Mouse (Mus musculus) liver, embryonic 14.5 days (tissue): ENCODE results near the gene Cpvl. TPM values are rescaled to one million over a fixed set of nuclear protein-coding genes. Genes with fewer than 3 reads are reported as not detected.

Experiments used
- ATAC-seq: fragments of 200-750 bp; cut with Nextera tagmentation; 2 replicates; pipeline ENCODE4 v1.8.0; 2017; ENCODE audit warnings: moderate number of reproducible peaks, mild to moderate bottlenecking, moderate library complexity; ENCODE audit not compliant: insufficient read depth
- DNase-seq, 3 experiments: peaks; one replicate each; pipeline ENCODE4 v3.0.0-alpha.2; 2012 to 2013; ENCODE audit warnings: low read depth in 3 of 3, low spot score in 3 of 3
- H3K27ac ChIP-seq: fragments of 300-500 bp; sonication (generic); 2 replicates; pipeline ENCODE4 v1.5.1; 2014; ENCODE audit warnings: moderate library complexity, mild to moderate bottlenecking, control low read depth, inconsistent platforms
- H3K27me3 ChIP-seq: fragments of 300-500 bp; sonication (generic); 2 replicates; pipeline ENCODE4 v1.6.1; 2014; ENCODE audit warnings: mild to moderate bottlenecking, low read length, moderate library complexity; ENCODE audit not compliant: control insufficient read depth, insufficient read depth
- H3K36me3 ChIP-seq: fragments of 300-500 bp; sonication (generic); replicated peaks from 2 replicates; pipeline ENCODE4 v1.6.1; 2014; ENCODE audit warnings: low read depth; ENCODE audit not compliant: control insufficient read depth, insufficient read depth
- H3K4me1 ChIP-seq, 2 experiments: fragments of 200-500 bp in 1 of 2; fragments of 300-500 bp in 1 of 2; sonication (generic) in 1 of 2; replicated peaks; 2 replicates each; pipeline ENCODE4 v1.6.1; 2012 to 2014; ENCODE audit warnings: antibody characterized with exemption in 1 of 2, inconsistent platforms in 1 of 2, low read length in 1 of 2; ENCODE audit not compliant: control insufficient read depth in 2 of 2, insufficient read depth in 2 of 2
- H3K4me2 ChIP-seq: fragments of 300-500 bp; sonication (generic); 2 replicates; pipeline ENCODE4 v1.6.1; 2014; ENCODE audit warnings: low read depth, mild to moderate bottlenecking, control low read depth, moderate library complexity
- H3K4me3 ChIP-seq, 2 experiments: fragments of 200-500 bp in 1 of 2; fragments of 300-500 bp in 1 of 2; sonication (generic) in 1 of 2; 2 replicates each; pipeline ENCODE4 v1.5.1; 2012 to 2014; ENCODE audit warnings: low read depth in 2 of 2, low read length in 2 of 2, mild to moderate bottlenecking in 2 of 2, control low read depth in 1 of 2, inconsistent platforms in 1 of 2, moderate library complexity in 1 of 2; ENCODE audit not compliant: insufficient read depth in 1 of 2
- H3K9ac ChIP-seq: fragments of 300-500 bp; sonication (generic); replicated peaks from 2 replicates; pipeline ENCODE4 v1.6.1; 2014; ENCODE audit warnings: mild to moderate bottlenecking, control low read depth, moderate library complexity
- H3K9me3 ChIP-seq: fragments of 300-500 bp; sonication (generic); 2 replicates; pipeline ENCODE4 v1.6.1; 2016; ENCODE audit warnings: low read length, mixed read lengths; ENCODE audit not compliant: control insufficient read depth
- CTCF ChIP-seq: IDR thresholded peaks from 2 replicates; pipeline ENCODE4 v1.5.1; 2016; ENCODE audit warnings: antibody characterized with exemption, low read depth, control low read depth
- EP300 ChIP-seq: IDR thresholded peaks from 2 replicates; pipeline ENCODE4 v1.6.1; 2016; ENCODE audit warnings: antibody characterized with exemption, low read depth
- WGBS: fragments of 180-500 bp; shearing (Covaris S2); extraction: QIAGEN DNeasy Blood & Tissue Kit; methylation state at CpG from one replicate; pipeline ENCODE4 v1.1.7; 2014; ENCODE audit not compliant: insufficient replicate concordance; 5-methylcytosine and 5-hydroxymethylcytosine counted together
- polyA plus RNA-seq, 2 experiments: library from polyadenylated mRNA; depleted of rRNA in 1 of 2; stranded (reverse) in 1 of 2; unstranded in 1 of 2; fragments of >200 nt; fragmentation: Nextera tagmentation in 1 of 2; extraction: Ambion mirVana in 1 of 2; gene quantifications; 2 replicates each; pipeline versions ENCODE4 v1.2.1 to v1.2.3; 2012 to 2014

Cpvl gene
- polyA plus RNA-seq, 2 experiments, result not detected

- H3K27me3 ChIP-seq, result no peaks in the 10 kb centered on the region
- H3K36me3 ChIP-seq, result no peaks in the 10 kb centered on the region
- no peak for ATAC-seq
- H3K27ac ChIP-seq, result no peak overlapping the region
- no peak for DNase-seq
- WGBS, result 62% methylated on average over 6 of the region's 6 CpGs
- H3K9me3 ChIP-seq, result no peaks in the 10 kb centered on the region
- H3K4me1 ChIP-seq, result peaks cover 23 to 34% of the 10 kb centered on the region in 2 experiments
- H3K4me3 ChIP-seq, result no peak overlapping the region
- H3K9ac ChIP-seq, result no peak overlapping the region
- H3K4me2 ChIP-seq, result no peak overlapping the region
- TF ChIP-seq CTCF (no peak), EP300 (no peak)
Observed at GRCm38 (mm10) chr6:53983820-53984219, 5.3 kb upstream of the Cpvl start.

- TF ChIP-seq CTCF (peak; percentile 7; the same call in 1 of the 2 replicates), EP300 (no peak)
- Histone ChIP-seq H3K27me3 (no peaks in the 10 kb centered on the region), H3K36me3 (no peaks in the 10 kb centered on the region), H3K4me1 (peaks cover 23 to 34% of the 10 kb centered on the region in 2 experiments), H3K4me3 (no peak overlapping the region), H3K9ac (no peak overlapping the region), H3K9me3 (no peaks in the 10 kb centered on the region), H3K4me2 (no peak overlapping the region), H3K27ac (no peak overlapping the region)
- WGBS, result 53% methylated on average over 4 of the region's 4 CpGs
- no peak for DNase-seq
- no peak for ATAC-seq
Observed at GRCm38 (mm10) chr6:53982612-53983011, 4.1 kb upstream of the Cpvl start.

GRCm38 (mm10) chr6:53982047-53982600, 3.7 kb upstream of the Cpvl start:
- Histone ChIP-seq H3K27me3 (no peaks in the 10 kb centered on the region), H3K9ac (no peak overlapping the region), H3K27ac (no peak overlapping the region), H3K36me3 (no peaks in the 10 kb centered on the region), H3K4me3 (no peak overlapping the region), H3K9me3 (no peaks in the 10 kb centered on the region), H3K4me2 (no peak overlapping the region), H3K4me1 (peaks cover 23 to 34% of the 10 kb centered on the region in 2 experiments)
- ATAC-seq, result no peak
- TF ChIP-seq EP300 (no peak), CTCF (no peak)
- no peak for DNase-seq
- 56% methylated on average over 9 of the region's 9 CpGs for WGBS

- DNase-seq, result peak; percentile 49 to 66 (median 50)
- Histone ChIP-seq H3K9me3 (no peaks in the 10 kb centered on the region), H3K4me3 (no peak overlapping the region), H3K36me3 (no peaks in the 10 kb centered on the region), H3K9ac (no peak overlapping the region), H3K4me1 (peaks cover 23 to 30% of the 10 kb centered on the region in 2 experiments), H3K4me2 (peak overlapping the region; percentile 49), H3K27ac (peak overlapping the region; percentile 25; the same call in 1 of the 2 replicates), H3K27me3 (no peaks in the 10 kb centered on the region)
- peak; percentile 96 for ATAC-seq
- 14% methylated on average over 15 of the region's 15 CpGs for WGBS
- peak; percentile 86 for TF ChIP-seq EP300
- no peak for TF ChIP-seq CTCF
Observed at GRCm38 (mm10) chr6:53980817-53981480, 2.5 kb upstream of the Cpvl start.

- Histone ChIP-seq H3K9ac (no peak overlapping the region), H3K4me1 (no peaks in the 10 kb centered on the region), H3K27ac (no peak overlapping the region), H3K4me3 (no peak overlapping the region), H3K9me3 (no peaks in the 10 kb centered on the region), H3K27me3 (no peaks in the 10 kb centered on the region), H3K36me3 (no peaks in the 10 kb centered on the region), H3K4me2 (no peak overlapping the region)
- WGBS, result 50% methylated on average over 1 of the region's 1 CpGs
- ATAC-seq (no peak), DNase-seq (no peak)
- TF ChIP-seq EP300, result no peak
- TF ChIP-seq CTCF, result no peak
Observed at GRCm38 (mm10) chr6:53974040-53974439, 4.4 kb downstream of the Cpvl start.
